Mouse (Mus musculus) sigmoid colon, adult 10 weeks (tissue): ENCODE measurements around the gene Gm10681. TPM values are rescaled to one million over a fixed set of nuclear protein-coding genes. Genes with fewer than 3 reads are reported as not detected.

Experiments
- polyA plus RNA-seq: library from polyadenylated mRNA; stranded (reverse); fragments of 350-450 nt; fragmentation: Illumina TruSeq; extraction: RNeasy Lipid Tissue Mini Kit (QIAGEN cat#74804); gene quantifications from one replicate; pipeline ENCODE4 v1.2.3, GENCODE M21; 2014; ENCODE audit warnings: low read depth, low replicate concordance

The Gm10681 gene
- polyA plus RNA-seq: not detected

DNA sequence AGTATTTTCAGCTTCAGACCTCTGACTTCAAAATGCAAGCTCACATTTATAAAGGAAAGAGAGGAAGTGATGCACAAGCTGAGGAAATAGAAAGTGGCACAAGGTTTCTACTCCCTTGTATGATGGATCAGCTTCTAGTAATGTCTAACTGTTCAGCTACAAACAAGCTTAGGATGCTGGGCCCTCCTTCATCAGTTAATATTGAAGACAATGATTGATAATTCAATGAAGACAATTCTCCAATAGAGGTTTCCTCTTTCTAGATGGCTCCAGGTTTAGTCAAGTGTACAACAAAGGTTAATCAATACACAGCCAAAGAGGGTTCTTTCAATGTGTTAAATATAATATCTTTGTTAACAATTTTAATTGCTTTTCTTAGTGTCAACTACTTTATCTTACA lies at the start of gene Gm10681:
Gene Gm10681, minus strand, starts transcription at position 101 of the 400 bp plus-strand sequence.

DNA sequence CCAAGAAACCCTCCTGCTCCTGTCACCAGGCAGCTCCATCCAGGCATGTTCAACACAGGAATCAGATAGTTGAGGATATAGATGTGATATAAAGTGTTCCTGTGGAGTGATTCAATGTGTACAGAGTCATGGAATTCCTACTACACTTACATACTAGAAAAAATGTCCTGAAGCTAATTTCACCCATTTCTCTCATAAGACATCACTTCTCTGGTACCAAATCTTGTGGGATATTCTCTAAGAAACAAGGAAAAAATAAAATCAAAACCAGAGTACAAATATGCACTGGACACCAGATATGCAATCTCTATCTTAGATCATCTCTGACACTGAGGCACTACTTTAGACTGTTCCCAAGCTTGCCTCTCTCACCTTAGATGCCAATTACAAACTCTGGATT lies 41.5 kb upstream of the Gm10681 start, which contains the start of gene Hsd3b5:
Gene Hsd3b5, minus strand, starts transcription at position 101 of the 400 bp plus-strand sequence.

DNA sequence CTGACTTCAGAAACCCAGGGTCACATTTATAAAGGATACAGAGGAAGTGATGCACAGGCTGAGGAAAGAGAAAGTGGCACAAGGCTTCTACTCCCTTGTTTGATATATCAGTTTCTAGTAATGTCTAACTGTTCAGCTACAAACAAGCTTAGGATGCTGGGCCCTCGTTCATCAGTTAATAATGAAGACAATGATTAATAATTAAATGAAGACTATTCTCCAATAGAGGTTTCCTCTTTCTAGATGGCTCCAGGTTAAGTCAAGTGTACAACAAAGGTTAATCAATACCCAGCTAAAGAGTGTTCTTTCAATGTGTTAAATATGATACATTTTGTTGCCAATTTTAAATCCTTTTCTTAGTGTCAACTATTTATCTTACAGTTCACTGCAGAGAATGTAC lies 78.2 kb downstream of the Gm10681 start, which contains the start of gene Hsd3b4:
Gene Hsd3b4, minus strand, starts transcription at position 101 of the 400 bp plus-strand sequence.

Other genes starting within 250 kb of the Gm10681 start
- not detected for gene Phgdh, start 248.8 kb downstream of the Gm10681 start, polyA plus RNA-seq
- gene Zfp697, start 206.3 kb downstream of the Gm10681 start, polyA plus RNA-seq: 4.7 TPM
- gene Gm4450, start 131.7 kb downstream of the Gm10681 start, polyA plus RNA-seq: not detected
- gene Hsd3b4, start 78.3 kb downstream of the Gm10681 start, polyA plus RNA-seq: not detected
- not detected for gene Hsd3b5, start 41.4 kb upstream of the Gm10681 start, polyA plus RNA-seq
- gene Hsd3b2, start 135.7 kb upstream of the Gm10681 start, polyA plus RNA-seq: 39.3 TPM
- 77.5 TPM for gene Hsd3b3, start 174.3 kb upstream of the Gm10681 start, polyA plus RNA-seq
- gene Hsd3b6, start 225.6 kb upstream of the Gm10681 start, polyA plus RNA-seq: not detected